Mouse (Mus musculus): ENCODE measurements around the gene Mtfmt. TPM values are rescaled to one million over a fixed set of nuclear protein-coding genes. Genes with fewer than 3 reads are reported as not detected.

The Mtfmt gene
- polyA plus RNA-seq (2017; shearing (Covaris generic)), result 36.4 TPM

GRCm38 (mm10) chr9:65435671-65436301 is at the start of gene Mtfmt:
TSS of gene Mtfmt (plus strand) at chr9:65435782.

GRCm38 (mm10) chr9:65391613-65391964 is 44.0 kb upstream of the Mtfmt start, which contains the start of gene Kbtbd13:
TSS of gene Kbtbd13 (minus strand) at chr9:65391652.

GRCm38 (mm10) chr9:65398279-65398678 is 37.3 kb upstream of the Mtfmt start, which contains the start of gene Rasl12:
TSS of gene Rasl12 (plus strand) at chr9:65398506.

GRCm38 (mm10) chr9:65422760-65423501 is 12.7 kb upstream of the Mtfmt start, which contains the start of gene Slc51b:
TSS of gene Slc51b (minus strand) at chr9:65422955.

GRCm38 (mm10) chr9:65460732-65461442 is 25.3 kb downstream of the Mtfmt start, which contains the start of gene Spg21:
TSS of gene Spg21 (plus strand) at chr9:65460947.

Other genes with a start within 250 kb of the Mtfmt start
- gene Parp16, start 240.4 kb upstream of the Mtfmt start, polyA plus RNA-seq (2017; shearing (Covaris generic)), result 10.5 TPM
- 0.07 TPM for gene Cilp, start 170.6 kb upstream of the Mtfmt start, polyA plus RNA-seq (2017; shearing (Covaris generic))
- 47.0 TPM for gene Clpx, start 141.5 kb upstream of the Mtfmt start, polyA plus RNA-seq (2017; shearing (Covaris generic))
- 32.8 TPM for gene Pdcd7, start 89.7 kb upstream of the Mtfmt start, polyA plus RNA-seq (2017; shearing (Covaris generic))
- gene Ubap1l, start 74.7 kb upstream of the Mtfmt start, polyA plus RNA-seq (2017; shearing (Covaris generic)), result 0.17 TPM
- not detected for gene Kbtbd13, start 44.1 kb upstream of the Mtfmt start, polyA plus RNA-seq (2017; shearing (Covaris generic))
- not detected for gene Rasl12, start 37.3 kb upstream of the Mtfmt start, polyA plus RNA-seq (2017; shearing (Covaris generic))
- gene Slc51b, start 12.8 kb upstream of the Mtfmt start, polyA plus RNA-seq (2017; shearing (Covaris generic)), result not detected
- gene Spg21, start 25.2 kb downstream of the Mtfmt start, polyA plus RNA-seq (2017; shearing (Covaris generic)), result 135 TPM
- gene Ankdd1a, start 84.4 kb downstream of the Mtfmt start, polyA plus RNA-seq (2017; shearing (Covaris generic)), result not detected
- 53.8 TPM for gene Plekho2, start 144.3 kb downstream of the Mtfmt start, polyA plus RNA-seq (2017; shearing (Covaris generic))
- 0.44 TPM for gene Pif1, start 151.4 kb downstream of the Mtfmt start, polyA plus RNA-seq (2017; shearing (Covaris generic))
- gene Rbpms2, start 193.9 kb downstream of the Mtfmt start, polyA plus RNA-seq (2017; shearing (Covaris generic)), result 0.60 TPM
- gene Oaz2, start 232.2 kb downstream of the Mtfmt start, polyA plus RNA-seq (2017; shearing (Covaris generic)), result 102 TPM

All from CD4-positive, CD25-positive, alpha-beta regulatory T cell (primary cell).